Mouse (Mus musculus): Measurements from ENCODE around the gene Apobec1. TPM values are rescaled to one million over a fixed set of nuclear protein-coding genes. Genes with fewer than 3 reads are reported as not detected.

The Apobec1 gene
- polyA plus RNA-seq, 1 experiment from 2014 or later = 3.8 TPM

DNA sequence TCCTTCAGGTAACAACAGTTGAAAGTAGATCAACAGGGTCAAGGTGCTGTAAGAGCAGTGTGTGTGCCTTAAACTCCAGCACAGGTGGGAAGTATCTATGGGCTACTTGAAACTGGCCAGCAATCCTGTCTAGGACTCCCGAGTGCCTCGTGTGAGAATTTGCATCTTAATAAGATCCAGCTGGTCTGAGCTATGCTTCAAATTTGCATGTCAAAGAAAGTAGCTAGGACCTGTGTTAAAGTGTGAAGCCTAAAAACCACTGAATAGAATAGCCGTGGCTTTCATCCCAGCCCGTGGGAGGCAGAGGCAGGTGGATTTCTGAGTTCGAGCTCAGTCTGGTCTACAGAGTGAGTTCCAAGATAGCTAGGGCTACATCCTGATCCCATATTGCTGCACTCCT, 22.2 kb upstream of the Apobec1 start:
- H3K4me2 ChIP-seq = no peak overlapping the region
- H3K36me3 ChIP-seq = no peaks in the 10 kb centered on the region
- 42% methylated on average over 5 of the region's 5 CpGs for WGBS (ENCODE audit: insufficient replicate concordance)
- peaks cover 19% of the 10 kb centered on the region for H3K27me3 ChIP-seq
- ATAC-seq (ENCODE audit: low read depth) (no peak), DNase-seq (no peak)
- H3K9me3 ChIP-seq (replicated peaks) = no peaks in the 10 kb centered on the region
- no peak overlapping the region for H3K27ac ChIP-seq
- H3K4me3 ChIP-seq (replicated peaks) = no peak overlapping the region
- H3K4me1 ChIP-seq (replicated peaks) = 0 out of 2 replicates have a peak, but pooled peaks cover 6% of the 10 kb centered on the region
- no peak overlapping the region for H3K9ac ChIP-seq

DNA sequence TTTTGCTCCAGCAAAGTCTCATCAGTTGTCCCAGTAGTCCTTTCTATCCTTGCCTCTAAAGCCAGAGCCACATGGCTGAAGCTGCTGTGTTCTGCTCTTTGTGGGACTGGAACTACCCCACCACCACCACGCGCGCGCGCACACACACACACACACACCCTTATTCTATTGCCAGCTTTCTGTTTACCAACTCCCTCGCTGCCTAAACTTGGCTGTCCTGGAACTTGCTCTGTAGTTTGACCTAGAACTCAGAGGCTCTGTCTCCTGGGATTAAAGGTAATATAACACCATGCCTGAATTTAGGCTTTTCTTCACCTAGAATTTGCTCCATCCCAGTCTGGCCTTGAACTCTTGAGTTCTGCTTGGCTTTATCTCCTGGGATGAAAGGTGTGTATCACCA, 18.8 kb upstream of the Apobec1 start:
- H3K4me1 ChIP-seq (replicated peaks) = no peaks in the 10 kb centered on the region
- no peak overlapping the region for H3K27ac ChIP-seq
- no peak overlapping the region for H3K9ac ChIP-seq
- 0 out of 2 replicates have a peak, but pooled peaks cover 3% of the 10 kb centered on the region for H3K27me3 ChIP-seq
- DNase-seq = no peak
- H3K36me3 ChIP-seq = no peaks in the 10 kb centered on the region
- ATAC-seq (ENCODE audit: low read depth) = no peak
- no peaks in the 10 kb centered on the region for H3K9me3 ChIP-seq (replicated peaks)
- H3K4me2 ChIP-seq = no peak overlapping the region
- no peak overlapping the region for H3K4me3 ChIP-seq (replicated peaks)
- WGBS (ENCODE audit: insufficient replicate concordance) = 85% methylated on average over 6 of the region's 6 CpGs

DNA sequence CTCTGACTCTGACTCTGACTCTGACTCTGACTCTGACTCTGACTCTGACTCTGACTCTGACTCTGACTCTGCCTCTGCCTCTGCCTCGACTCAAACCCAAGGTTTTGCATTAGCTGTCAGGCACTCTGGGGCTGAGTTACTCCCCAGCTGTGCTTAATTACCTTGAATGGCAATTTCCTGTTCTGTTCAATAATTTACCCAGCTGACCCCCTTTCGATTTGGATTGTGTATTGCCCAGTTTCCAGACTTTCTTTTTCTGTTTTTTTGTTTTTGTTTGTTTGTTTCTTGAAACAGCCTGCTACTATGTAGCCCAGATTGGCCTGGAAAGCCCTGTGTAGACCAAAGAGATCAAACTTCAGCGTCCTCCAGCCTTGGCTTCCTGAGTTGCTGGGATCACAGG, 13.8 kb upstream of the Apobec1 start:
- Histone ChIP-seq H3K4me1 (replicated peaks) (no peaks in the 10 kb centered on the region), H3K4me2 (no peak overlapping the region), H3K27me3 (no peaks in the 10 kb centered on the region), H3K36me3 (no peaks in the 10 kb centered on the region), H3K9me3 (replicated peaks) (no peaks in the 10 kb centered on the region), H3K9ac (no peak overlapping the region), H3K4me3 (replicated peaks) (no peak overlapping the region), H3K27ac (no peak overlapping the region)
- WGBS (ENCODE audit: insufficient replicate concordance) = 38% methylated on average over 3 of the region's 3 CpGs
- ATAC-seq (ENCODE audit: low read depth) = no peak
- DNase-seq = no peak

DNA sequence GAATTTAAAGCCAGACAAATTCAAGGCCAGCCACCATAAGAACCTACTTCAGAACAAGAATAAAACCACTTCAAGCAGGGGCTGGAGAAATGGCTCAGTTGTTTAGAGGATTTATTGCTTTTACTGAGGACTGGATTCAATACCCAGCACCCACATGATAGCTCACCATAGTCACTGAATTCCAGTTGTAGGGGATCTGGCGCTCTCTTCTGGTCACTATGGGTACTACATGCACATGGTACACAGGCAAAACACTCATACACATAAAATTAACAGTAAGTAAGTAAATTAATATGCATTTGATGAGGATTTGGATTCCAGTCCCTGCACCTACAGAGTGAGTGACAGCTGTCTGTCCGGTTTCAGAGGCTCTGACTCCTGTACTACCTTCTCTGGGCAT, 11.8 kb upstream of the Apobec1 start:
- Histone ChIP-seq H3K4me1 (replicated peaks) (peaks cover 10% of the 10 kb centered on the region), H3K36me3 (no peaks in the 10 kb centered on the region), H3K4me3 (replicated peaks) (no peak overlapping the region), H3K9me3 (replicated peaks) (no peaks in the 10 kb centered on the region), H3K4me2 (no peak overlapping the region), H3K9ac (no peak overlapping the region), H3K27ac (no peak overlapping the region), H3K27me3 (no peaks in the 10 kb centered on the region)
- ATAC-seq (ENCODE audit: low read depth) (no peak), DNase-seq (peak; percentile 21)
- WGBS (ENCODE audit: insufficient replicate concordance) = 37% methylated on average over 2 of the region's 2 CpGs

DNA sequence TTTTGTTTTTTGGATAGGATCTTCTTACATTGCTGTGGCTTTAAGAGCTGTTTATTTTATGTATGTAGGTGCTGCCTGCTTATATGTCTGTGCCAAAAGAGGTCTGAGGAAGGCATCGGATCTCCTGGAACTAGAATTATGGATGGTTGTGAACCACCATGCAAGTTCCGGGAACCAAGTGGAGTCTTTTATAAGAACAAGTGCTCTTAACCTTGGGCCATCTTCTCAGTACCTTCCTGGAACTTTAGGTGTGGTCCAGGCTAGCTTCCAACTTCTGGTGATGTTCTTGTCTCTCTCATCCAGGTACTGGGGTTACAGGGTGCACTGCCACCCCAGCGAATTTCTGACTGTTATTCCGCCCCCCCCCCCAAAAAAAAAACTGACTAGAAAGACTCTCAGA, 10.2 kb upstream of the Apobec1 start:
- no peaks in the 10 kb centered on the region for H3K27me3 ChIP-seq
- no peak overlapping the region for H3K27ac ChIP-seq
- H3K9ac ChIP-seq = no peak overlapping the region
- no peak overlapping the region for H3K4me3 ChIP-seq (replicated peaks)
- H3K4me2 ChIP-seq = no peak overlapping the region
- peaks cover 13% of the 10 kb centered on the region for H3K4me1 ChIP-seq (replicated peaks)
- 54% methylated on average over 4 of the region's 4 CpGs for WGBS (ENCODE audit: insufficient replicate concordance)
- no peaks in the 10 kb centered on the region for H3K36me3 ChIP-seq
- ATAC-seq (ENCODE audit: low read depth) (no peak), DNase-seq (no peak)
- H3K9me3 ChIP-seq (replicated peaks) = no peaks in the 10 kb centered on the region

DNA sequence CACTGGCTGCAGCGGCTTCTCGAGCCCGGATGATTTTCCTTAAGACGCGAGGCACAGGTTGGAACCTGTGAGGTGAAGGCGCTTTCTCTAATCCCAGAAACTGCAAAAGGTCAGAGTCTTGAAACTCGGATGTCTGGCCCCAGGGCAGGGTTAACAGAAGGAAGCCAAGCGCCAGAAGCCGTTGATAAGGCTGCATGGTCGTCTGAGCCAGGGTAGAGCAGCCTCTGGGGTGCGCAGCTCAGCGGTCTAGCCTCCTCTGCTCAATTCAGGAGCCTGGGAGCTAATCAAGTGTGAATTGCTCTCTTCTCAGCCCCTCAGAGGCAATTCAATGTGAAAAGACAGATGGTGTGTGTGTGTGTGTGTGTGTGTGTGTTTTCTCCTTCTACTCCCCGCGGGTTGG, 7.5 kb upstream of the Apobec1 start, which contains the start of gene Gdf3:
Gene Gdf3 (minus strand): TSS at position 317 of the 400 bp plus-strand sequence.
- peak within 1 kb of the TSS; percentile 55 for H3K9ac ChIP-seq
- DNase-seq (peak; percentile 47), ATAC-seq (ENCODE audit: low read depth) (peak; percentile 88)
- no peak within 1 kb of the TSS for H3K27ac ChIP-seq
- H3K4me3 ChIP-seq (replicated peaks) = peak within 1 kb of the TSS; percentile 35
- H3K36me3 ChIP-seq = no peaks in the 10 kb centered on the region
- peaks cover 13% of the 10 kb centered on the region for H3K4me1 ChIP-seq (replicated peaks)
- no peaks in the 10 kb centered on the region for H3K27me3 ChIP-seq
- H3K4me2 ChIP-seq = peak within 1 kb of the TSS; percentile 66
- WGBS (ENCODE audit: insufficient replicate concordance) = 15% methylated on average over 14 of the region's 14 CpGs
- no peaks in the 10 kb centered on the region for H3K9me3 ChIP-seq (replicated peaks)

DNA sequence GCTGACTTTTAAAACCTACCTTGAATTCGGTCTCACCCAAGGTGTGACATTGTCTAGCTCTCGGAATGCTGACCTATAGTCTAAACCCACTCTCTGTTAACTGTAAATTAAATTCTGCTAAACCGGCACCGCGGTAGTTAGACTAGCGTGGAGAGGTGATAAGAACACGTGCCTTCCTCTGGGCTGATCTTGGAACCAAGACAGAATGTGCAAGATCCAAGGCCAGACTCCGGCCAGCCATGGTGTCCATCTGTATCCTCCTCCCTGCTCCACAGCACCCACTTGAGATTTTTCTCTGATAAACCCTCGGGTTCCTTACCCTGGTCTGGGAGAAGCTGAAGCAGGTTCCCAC, 7.1 kb upstream of the Apobec1 start:
- Histone ChIP-seq H3K27me3 (no peaks in the 10 kb centered on the region), H3K4me3 (replicated peaks) (peak overlapping the region; percentile 35), H3K9ac (peak overlapping the region; percentile 55), H3K9me3 (replicated peaks) (no peaks in the 10 kb centered on the region), H3K4me1 (replicated peaks) (peaks cover 13% of the 10 kb centered on the region), H3K4me2 (peak overlapping the region; percentile 66), H3K36me3 (no peaks in the 10 kb centered on the region), H3K27ac (no peak overlapping the region)
- ATAC-seq (ENCODE audit: low read depth) (peak; percentile 63), DNase-seq (no peak)
- WGBS (ENCODE audit: insufficient replicate concordance) = 17% methylated on average over 9 of the region's 9 CpGs

DNA sequence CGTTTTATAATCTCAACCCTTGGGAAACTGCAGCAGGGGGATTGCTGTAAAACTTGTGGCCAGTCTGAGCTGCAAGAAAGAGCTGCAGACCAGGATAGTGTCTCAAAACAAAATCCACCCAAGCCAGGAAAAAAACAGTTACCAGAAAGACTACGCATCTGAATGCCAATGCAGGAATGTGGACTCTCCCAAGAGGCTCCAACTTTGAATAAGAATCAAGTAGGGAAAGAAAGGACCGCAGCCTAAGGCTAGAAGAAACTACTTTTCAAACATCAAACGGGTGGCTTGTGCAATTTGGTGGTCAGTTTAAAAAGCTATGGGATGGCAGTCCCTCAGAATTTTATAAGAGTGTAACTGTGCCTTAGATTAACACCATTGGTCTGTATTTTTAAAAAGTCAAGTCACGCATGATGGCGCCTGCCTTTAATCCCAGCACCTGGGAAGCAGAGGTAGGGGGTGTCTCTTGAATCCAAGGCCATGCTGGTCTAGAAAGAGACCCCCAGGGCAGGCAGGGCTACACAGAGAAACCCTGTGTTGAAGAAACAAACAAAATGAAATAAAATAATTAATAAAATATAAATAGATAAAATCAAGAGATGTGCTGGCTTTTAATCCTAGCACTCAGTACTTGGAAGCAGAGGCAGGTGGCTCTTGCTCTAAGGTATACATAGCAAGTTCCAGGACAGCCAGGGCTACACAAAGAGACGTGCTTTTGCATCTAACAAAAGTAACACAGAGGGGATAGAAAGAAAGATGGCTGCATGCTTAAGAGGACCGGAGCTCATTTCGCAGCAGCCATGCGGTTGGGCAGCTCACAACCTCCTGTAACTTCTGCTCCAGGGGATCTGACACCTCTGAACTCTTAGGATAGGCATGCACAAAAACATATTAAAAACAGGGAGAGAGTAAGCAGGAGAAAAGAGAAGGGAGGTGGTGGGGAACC, 6.5 kb upstream of the Apobec1 start:
- Histone ChIP-seq H3K36me3 (no peaks in the 10 kb centered on the region), H3K9me3 (replicated peaks) (no peaks in the 10 kb centered on the region), H3K9ac (peak overlapping the region; percentile 55), H3K27me3 (no peaks in the 10 kb centered on the region), H3K27ac (no peak overlapping the region), H3K4me2 (peak overlapping the region; percentile 66), H3K4me1 (replicated peaks) (peaks cover 15% of the 10 kb centered on the region), H3K4me3 (replicated peaks) (peak overlapping the region; percentile 35; the same call in 1 of the 2 replicates)
- DNase-seq (no peak), ATAC-seq (ENCODE audit: low read depth) (no peak)
- WGBS (ENCODE audit: insufficient replicate concordance) = 64% methylated on average over 10 of the region's 10 CpGs

DNA sequence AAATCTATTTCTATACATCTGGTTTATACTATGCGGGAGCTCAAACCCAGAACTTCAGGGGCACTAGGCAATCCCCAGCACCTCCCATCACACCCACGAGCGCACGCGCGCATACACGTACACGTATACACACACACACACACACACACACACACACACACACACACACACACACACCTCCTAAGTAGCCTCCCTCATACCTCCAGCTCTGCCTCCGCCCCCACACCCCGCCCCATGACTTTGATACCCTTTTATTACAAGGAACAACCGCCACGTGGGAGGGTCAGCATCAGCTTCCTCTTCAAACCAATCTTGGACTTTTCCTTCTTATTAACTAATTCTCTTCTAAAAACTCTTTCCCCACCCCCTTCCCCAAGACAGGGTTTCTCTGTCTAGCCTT, 5.5 kb upstream of the Apobec1 start:
- Histone ChIP-seq H3K4me2 (no peak overlapping the region), H3K4me3 (replicated peaks) (no peak overlapping the region), H3K36me3 (no peaks in the 10 kb centered on the region), H3K27me3 (no peaks in the 10 kb centered on the region), H3K9ac (no peak overlapping the region), H3K4me1 (replicated peaks) (peaks cover 19% of the 10 kb centered on the region), H3K9me3 (replicated peaks) (no peaks in the 10 kb centered on the region), H3K27ac (no peak overlapping the region)
- WGBS (ENCODE audit: insufficient replicate concordance) = 74% methylated on average over 12 of the region's 12 CpGs
- DNase-seq (no peak), ATAC-seq (ENCODE audit: low read depth) (no peak)

DNA sequence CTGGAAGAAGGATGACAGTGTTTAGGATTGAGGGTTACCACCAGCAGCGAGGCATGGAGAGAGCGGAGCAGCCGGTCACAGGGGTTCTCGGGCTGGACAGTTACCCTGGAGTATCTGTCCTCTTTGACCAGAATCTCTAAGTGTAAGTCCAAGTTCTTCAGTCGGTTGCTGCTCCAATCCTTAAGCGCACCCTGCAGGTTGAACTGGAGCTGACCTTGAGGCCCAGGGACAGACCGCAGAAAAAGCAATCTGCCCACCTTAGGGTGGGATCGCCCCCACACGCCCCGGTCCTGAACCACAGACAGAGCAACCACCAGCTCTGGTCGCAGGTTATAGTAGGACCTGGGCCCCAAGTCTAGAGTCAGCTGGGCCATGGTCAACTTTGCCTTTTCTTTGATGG, 4.4 kb upstream of the Apobec1 start:
- H3K4me3 ChIP-seq (replicated peaks) = no peak overlapping the region
- WGBS (ENCODE audit: insufficient replicate concordance) = 82% methylated on average over 11 of the region's 11 CpGs
- no peak for ATAC-seq (ENCODE audit: low read depth)

DNA sequence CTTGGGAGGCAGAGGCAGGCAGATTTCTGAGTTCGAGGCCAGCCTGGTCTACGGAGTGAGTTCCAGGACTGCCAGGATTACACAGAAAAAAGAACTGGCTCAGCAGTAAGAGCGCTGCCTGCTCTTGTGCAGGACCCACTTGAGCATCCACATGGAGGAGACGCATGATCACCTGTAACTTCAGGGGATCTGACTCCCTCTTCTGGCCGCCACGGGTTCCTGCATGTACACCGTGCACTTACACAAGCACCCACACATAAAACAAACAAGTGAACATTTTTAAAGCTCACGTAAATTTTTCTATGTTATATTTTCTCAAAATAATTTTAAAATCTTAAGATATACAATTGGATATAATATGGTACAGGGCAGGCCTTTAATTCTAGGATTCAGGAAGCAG, 3.2 kb upstream of the Apobec1 start:
- Histone ChIP-seq H3K27ac (no peak overlapping the region), H3K36me3 (no peaks in the 10 kb centered on the region), H3K4me3 (replicated peaks) (no peak overlapping the region), H3K9me3 (replicated peaks) (no peaks in the 10 kb centered on the region), H3K4me1 (replicated peaks) (peaks cover 21% of the 10 kb centered on the region), H3K27me3 (no peaks in the 10 kb centered on the region), H3K4me2 (no peak overlapping the region), H3K9ac (no peak overlapping the region)
- WGBS (ENCODE audit: insufficient replicate concordance) = 71% methylated on average over 8 of the region's 8 CpGs
- DNase-seq (no peak), ATAC-seq (ENCODE audit: low read depth) (no peak)

More for the DNA sequence above, 4.4 kb upstream of the Apobec1 start:
- Histone ChIP-seq H3K4me1 (replicated peaks) (peaks cover 21% of the 10 kb centered on the region), H3K27ac (no peak overlapping the region), H3K4me2 (no peak overlapping the region), H3K27me3 (no peaks in the 10 kb centered on the region), H3K9me3 (replicated peaks) (no peaks in the 10 kb centered on the region), H3K36me3 (no peaks in the 10 kb centered on the region), H3K9ac (no peak overlapping the region)
- DNase-seq = no peak

DNA sequence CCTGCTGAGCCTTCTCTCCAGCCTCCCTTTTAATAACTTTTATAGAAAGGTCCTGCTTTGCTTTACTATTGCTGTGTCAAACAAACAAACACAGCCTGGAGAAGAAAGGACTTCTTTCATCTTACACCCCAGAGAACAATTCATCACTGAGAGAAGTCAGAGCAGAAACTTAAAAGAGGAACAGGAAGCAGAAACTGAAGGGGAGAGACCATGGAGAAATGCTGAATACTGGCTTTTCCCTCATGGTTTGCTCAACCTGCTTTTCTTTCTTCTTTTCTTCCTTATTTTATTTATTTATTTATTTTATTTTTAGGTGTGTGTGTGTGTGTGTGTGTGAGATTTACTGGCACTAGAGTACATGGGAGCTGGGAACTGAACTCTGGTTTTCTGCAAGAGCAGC, 2.0 kb upstream of the Apobec1 start:
- H3K27ac ChIP-seq = peak overlapping the region; percentile 29; the same call in 1 of the 2 replicates
- ATAC-seq (ENCODE audit: low read depth) = no peak

More for the DNA sequence above, 2.0 kb upstream of the Apobec1 start:
- no peaks in the 10 kb centered on the region for H3K9me3 ChIP-seq (replicated peaks)
- no peak overlapping the region for H3K9ac ChIP-seq
- H3K27me3 ChIP-seq = no peaks in the 10 kb centered on the region
- no peaks in the 10 kb centered on the region for H3K36me3 ChIP-seq
- H3K4me3 ChIP-seq (replicated peaks) = no peak overlapping the region
- no peak overlapping the region for H3K4me2 ChIP-seq
- H3K4me1 ChIP-seq (replicated peaks) = peaks cover 13% of the 10 kb centered on the region
- no peak for DNase-seq

Measured in liver, embryonic 13.5 days (tissue).